Mouse (Mus musculus): Measurements from ENCODE around the gene Spred2. TPM values are rescaled to one million over a fixed set of nuclear protein-coding genes. Genes with fewer than 3 reads are reported as not detected.

The Spred2 gene
- polyA plus RNA-seq, 1 experiment = 25.4 TPM

- H3K36me3 ChIP-seq (ENCODE audit: control insufficient read depth, insufficient read depth, low read length) = no peaks in the 10 kb centered on the region
- no peak overlapping the region for H3K27ac ChIP-seq (ENCODE audit: control insufficient read depth, insufficient read depth, low read length)
- 85% methylated on average over 12 of the region's 12 CpGs for WGBS
- no peak for DNase-seq
- H3K4me3 ChIP-seq (ENCODE audit: control insufficient read depth, insufficient read depth, low read length) = no peak overlapping the region
- TF ChIP-seq POLR2A (IDR thresholded peaks at IDR 0.05; ENCODE audit: control insufficient read depth, extremely low read depth, insufficient read depth, low read length, poor library complexity) (no peak), CTCF (IDR thresholded peaks at IDR 0.05; ENCODE audit: borderline replicate concordance, control insufficient read depth, extremely low read depth, insufficient read depth, low read length, poor library complexity) (no peak)
- peaks cover 12% of the 10 kb centered on the region; the same call in 1 of the 2 replicates for H3K4me1 ChIP-seq (replicated peaks; ENCODE audit: control insufficient read depth, insufficient read depth, low read length)
- H3K27me3 ChIP-seq (ENCODE audit: control insufficient read depth, insufficient read depth, low read length) = no peaks in the 10 kb centered on the region
These were observed 17.1 kb downstream of the Spred2 start for GRCm38 (mm10) chr11:19941156-19941777.

- Histone ChIP-seq H3K27me3 (ENCODE audit: control insufficient read depth, insufficient read depth, low read length) (no peaks in the 10 kb centered on the region), H3K4me1 (replicated peaks; ENCODE audit: control insufficient read depth, insufficient read depth, low read length) (peaks cover 12% of the 10 kb centered on the region; the same call in 1 of the 2 replicates), H3K36me3 (ENCODE audit: control insufficient read depth, insufficient read depth, low read length) (no peaks in the 10 kb centered on the region), H3K4me3 (ENCODE audit: control insufficient read depth, insufficient read depth, low read length) (no peak overlapping the region), H3K27ac (ENCODE audit: control insufficient read depth, insufficient read depth, low read length) (no peak overlapping the region)
- WGBS = 90% methylated on average over 4 of the region's 4 CpGs
- DNase-seq = no peak
- TF ChIP-seq CTCF (IDR thresholded peaks at IDR 0.05; ENCODE audit: borderline replicate concordance, control insufficient read depth, extremely low read depth, insufficient read depth, low read length, poor library complexity) (no peak), POLR2A (IDR thresholded peaks at IDR 0.05; ENCODE audit: control insufficient read depth, extremely low read depth, insufficient read depth, low read length, poor library complexity) (no peak)
These were observed 17.8 kb downstream of the Spred2 start for GRCm38 (mm10) chr11:19941978-19942377.

GRCm38 (mm10) chr11:19943753-19944152, 19.6 kb downstream of the Spred2 start:
- Histone ChIP-seq H3K4me3 (ENCODE audit: control insufficient read depth, insufficient read depth, low read length) (no peak overlapping the region), H3K36me3 (ENCODE audit: control insufficient read depth, insufficient read depth, low read length) (no peaks in the 10 kb centered on the region), H3K27me3 (ENCODE audit: control insufficient read depth, insufficient read depth, low read length) (no peaks in the 10 kb centered on the region), H3K27ac (ENCODE audit: control insufficient read depth, insufficient read depth, low read length) (no peak overlapping the region), H3K4me1 (replicated peaks; ENCODE audit: control insufficient read depth, insufficient read depth, low read length) (peaks cover 8% of the 10 kb centered on the region; the same call in 1 of the 2 replicates)
- no peak for TF ChIP-seq CTCF (IDR thresholded peaks at IDR 0.05; ENCODE audit: borderline replicate concordance, control insufficient read depth, extremely low read depth, insufficient read depth, low read length, poor library complexity)
- TF ChIP-seq POLR2A (IDR thresholded peaks at IDR 0.05; ENCODE audit: control insufficient read depth, extremely low read depth, insufficient read depth, low read length, poor library complexity) = no peak
- no peak for DNase-seq
- WGBS = 68% methylated on average over 2 of the region's 2 CpGs

GRCm38 (mm10) chr11:19944701-19945100, 20.5 kb downstream of the Spred2 start:
- WGBS = 97% methylated on average over 6 of the region's 6 CpGs
- no peak for DNase-seq
- no peak for TF ChIP-seq CTCF (IDR thresholded peaks at IDR 0.05; ENCODE audit: borderline replicate concordance, control insufficient read depth, extremely low read depth, insufficient read depth, low read length, poor library complexity)
- no peak for TF ChIP-seq POLR2A (IDR thresholded peaks at IDR 0.05; ENCODE audit: control insufficient read depth, extremely low read depth, insufficient read depth, low read length, poor library complexity)
- Histone ChIP-seq H3K36me3 (ENCODE audit: control insufficient read depth, insufficient read depth, low read length) (no peaks in the 10 kb centered on the region), H3K4me3 (ENCODE audit: control insufficient read depth, insufficient read depth, low read length) (no peak overlapping the region), H3K4me1 (replicated peaks; ENCODE audit: control insufficient read depth, insufficient read depth, low read length) (0 out of 2 replicates have a peak, but pooled peaks cover 4% of the 10 kb centered on the region), H3K27me3 (ENCODE audit: control insufficient read depth, insufficient read depth, low read length) (no peaks in the 10 kb centered on the region), H3K27ac (ENCODE audit: control insufficient read depth, insufficient read depth, low read length) (no peak overlapping the region)

- Histone ChIP-seq H3K36me3 (ENCODE audit: control insufficient read depth, insufficient read depth, low read length) (no peaks in the 10 kb centered on the region), H3K4me3 (ENCODE audit: control insufficient read depth, insufficient read depth, low read length) (no peak overlapping the region), H3K27me3 (ENCODE audit: control insufficient read depth, insufficient read depth, low read length) (no peaks in the 10 kb centered on the region), H3K27ac (ENCODE audit: control insufficient read depth, insufficient read depth, low read length) (no peak overlapping the region), H3K4me1 (replicated peaks; ENCODE audit: control insufficient read depth, insufficient read depth, low read length) (peaks cover 2% of the 10 kb centered on the region)
- no peak for TF ChIP-seq CTCF (IDR thresholded peaks at IDR 0.05; ENCODE audit: borderline replicate concordance, control insufficient read depth, extremely low read depth, insufficient read depth, low read length, poor library complexity)
- no peak for TF ChIP-seq POLR2A (IDR thresholded peaks at IDR 0.05; ENCODE audit: control insufficient read depth, extremely low read depth, insufficient read depth, low read length, poor library complexity)
- WGBS = 95% methylated on average over 7 of the region's 7 CpGs
- DNase-seq = no peak
These were observed 22.5 kb downstream of the Spred2 start for GRCm38 (mm10) chr11:19946721-19947120.

GRCm38 (mm10) chr11:19947626-19948135, 23.5 kb downstream of the Spred2 start:
- 97% methylated on average over 7 of the region's 7 CpGs for WGBS
- Histone ChIP-seq H3K4me1 (replicated peaks; ENCODE audit: control insufficient read depth, insufficient read depth, low read length) (peaks cover 4% of the 10 kb centered on the region), H3K27ac (ENCODE audit: control insufficient read depth, insufficient read depth, low read length) (no peak overlapping the region), H3K4me3 (ENCODE audit: control insufficient read depth, insufficient read depth, low read length) (no peak overlapping the region), H3K27me3 (ENCODE audit: control insufficient read depth, insufficient read depth, low read length) (no peaks in the 10 kb centered on the region), H3K36me3 (ENCODE audit: control insufficient read depth, insufficient read depth, low read length) (no peaks in the 10 kb centered on the region)
- no peak for DNase-seq
- TF ChIP-seq POLR2A (IDR thresholded peaks at IDR 0.05; ENCODE audit: control insufficient read depth, extremely low read depth, insufficient read depth, low read length, poor library complexity) = no peak
- no peak for TF ChIP-seq CTCF (IDR thresholded peaks at IDR 0.05; ENCODE audit: borderline replicate concordance, control insufficient read depth, extremely low read depth, insufficient read depth, low read length, poor library complexity)

All from thymus, adult 2 months (tissue).